Mouse (Mus musculus) skeletal muscle tissue, adult 2 months (tissue): Measurements from ENCODE around the gene Gdf7.

Experiments used
- DNase-seq: peaks from one replicate; pipeline ENCODE4 v3.0.0-alpha.2; 2012; ENCODE audit warnings: low read depth, low spot score

Gdf7 gene

GRCm38 (mm10) chr12:8301841-8302431 is at the start of gene Gdf7:
Gene Gdf7, minus strand, starts transcription at chr12:8301954.
- no peak for DNase-seq

- DNase-seq: peak; percentile 63
These were observed 49.5 kb upstream of the Gdf7 start for GRCm38 (mm10) chr12:8351025-8351903.

- no peak for DNase-seq
These were observed 47.2 kb upstream of the Gdf7 start for GRCm38 (mm10) chr12:8348733-8349513.

GRCm38 (mm10) chr12:8347746-8348462 is 46.1 kb upstream of the Gdf7 start:
- no peak for DNase-seq

GRCm38 (mm10) chr12:8345539-8345938 is 43.8 kb upstream of the Gdf7 start:
- DNase-seq: no peak

GRCm38 (mm10) chr12:8344897-8345296 is 43.1 kb upstream of the Gdf7 start:
- DNase-seq: peak; percentile 69

- no peak for DNase-seq
These were observed 41.6 kb upstream of the Gdf7 start for GRCm38 (mm10) chr12:8343381-8343780.

GRCm38 (mm10) chr12:8341008-8341407 is 39.3 kb upstream of the Gdf7 start:
- DNase-seq: no peak

- no peak for DNase-seq
These were observed 38.0 kb upstream of the Gdf7 start for GRCm38 (mm10) chr12:8339591-8340319.

- DNase-seq: no peak
These were observed 37.2 kb upstream of the Gdf7 start for GRCm38 (mm10) chr12:8338918-8339317.

- DNase-seq: no peak
These were observed 36.7 kb upstream of the Gdf7 start for GRCm38 (mm10) chr12:8338491-8338890.

- DNase-seq: no peak
These were observed 35.7 kb upstream of the Gdf7 start for GRCm38 (mm10) chr12:8337286-8338060.

GRCm38 (mm10) chr12:8336601-8337285 is 35.0 kb upstream of the Gdf7 start:
- no peak for DNase-seq

- DNase-seq: no peak
These were observed 33.7 kb upstream of the Gdf7 start for GRCm38 (mm10) chr12:8335503-8335902.

GRCm38 (mm10) chr12:8334261-8334660 is 32.5 kb upstream of the Gdf7 start:
- peak; percentile 77 for DNase-seq

- DNase-seq: no peak
These were observed 31.9 kb upstream of the Gdf7 start for GRCm38 (mm10) chr12:8333617-8334016.

GRCm38 (mm10) chr12:8332174-8332542 is 30.4 kb upstream of the Gdf7 start:
- no peak for DNase-seq

GRCm38 (mm10) chr12:8331489-8332173 is 29.9 kb upstream of the Gdf7 start:
- DNase-seq: peak; percentile 75

GRCm38 (mm10) chr12:8329236-8329635 is 27.5 kb upstream of the Gdf7 start:
- DNase-seq: no peak
